Mouse (Mus musculus) Patski (cell line): ENCODE measurements at regions not wholly inside any gene's neighbourhood (a gene's known extent, or its start where the extent isn't known, plus 50 kb on each side); places are given as distances from the start of the nearest gene placed in this dataset.

ENCODE experiments used
- ATAC-seq: fragments of 100-300 bp; one replicate; pipeline ENCODE4 v1.8.0; 2021
- CTCF ChIA-PET: fragments of 350-600 bp; sonication (Branson Sonifier 250); formaldehyde crosslinking; loops from one replicate; lab custom pipeline; 2022; ENCODE audit warnings: inconsistent platforms; lab: Charles Lee
- POLR2A ChIA-PET: fragments of 350-600 bp; sonication (Branson Sonifier 250); formaldehyde crosslinking; loops from one replicate; lab custom pipeline; 2022; ENCODE audit warnings: antibody characterized with exemption, inconsistent platforms; lab: Charles Lee
- DNase-seq: peaks from one replicate; pipeline ENCODE4 v3.0.0-alpha.2; 2011; ENCODE audit warnings: low read depth, low spot score
- H3K27me3 ChIP-seq: fragments of 371-371 bp; one replicate; pipeline ENCODE4 v1.5.1; 2021
- CTCF ChIP-seq: fragments of 100-300 bp; IDR thresholded peaks from one replicate; pipeline ENCODE4 v1.5.1; 2021
- in situ Hi-C: fragments of 300-500 bp; cut with MboI; formaldehyde crosslinking; loops from 3 replicates; pipeline ENCODE4 v1.11.1; 2018; ENCODE audit warnings: low pct_unique_long_range_greater_than_20kb, mixed read lengths

GRCm38 (mm10) chr3:155459701-155460481 is 366.7 kb downstream of the Lrriq3 start:
- H3K27me3 ChIP-seq, result no peaks in the 10 kb centered on the region
- CTCF ChIA-PET, result interaction anchor here (1.5 kb wide), 1 partner anchor 11 kb away, joined by 3 read pairs; no protein-coding TSS in a partner anchor
- DNase-seq (no peak), ATAC-seq (no peak)
- TF ChIP-seq CTCF, result no peak
- in situ Hi-C loops, result no loop called here
- POLR2A ChIA-PET, result no interaction called here

- TF ChIP-seq CTCF, result no peak
- no peak for DNase-seq
- in situ Hi-C loops, result no loop called here
- ATAC-seq, result no peak
- ChIA-PET POLR2A (no interaction called here), CTCF (no interaction called here)
- H3K27me3 ChIP-seq, result no peaks in the 10 kb centered on the region
Observed at GRCm38 (mm10) chr3:155462095-155462494, 368.9 kb downstream of the Lrriq3 start.

GRCm38 (mm10) chr3:155470742-155471141 is 377.5 kb downstream of the Lrriq3 start:
- ChIA-PET POLR2A (no interaction called here), CTCF (interaction anchor here (1.2 kb wide), 1 partner anchor 11 kb away, joined by 3 read pairs; no protein-coding TSS in a partner anchor)
- TF ChIP-seq CTCF, result no peak
- in situ Hi-C loops, result no loop called here
- no peaks in the 10 kb centered on the region for H3K27me3 ChIP-seq
- ATAC-seq, result no peak
- DNase-seq, result no peak

- in situ Hi-C loops, result no loop called here
- no peaks in the 10 kb centered on the region for H3K27me3 ChIP-seq
- DNase-seq (no peak), ATAC-seq (no peak)
- ChIA-PET CTCF (no interaction called here), POLR2A (no interaction called here)
- TF ChIP-seq CTCF, result no peak
Observed at GRCm38 (mm10) chr3:155485487-155485886, 392.3 kb downstream of the Lrriq3 start.

GRCm38 (mm10) chr3:155487877-155488537 is 394.8 kb downstream of the Lrriq3 start:
- DNase-seq, result no peak
- no peak for TF ChIP-seq CTCF
- ChIA-PET POLR2A (no interaction called here), CTCF (no interaction called here)
- in situ Hi-C loops, result no loop called here
- H3K27me3 ChIP-seq, result no peaks in the 10 kb centered on the region
- no peak for ATAC-seq

- DNase-seq (no peak), ATAC-seq (no peak)
- in situ Hi-C loops, result no loop called here
- ChIA-PET POLR2A (no interaction called here), CTCF (interaction anchor here (1.4 kb wide), 1 partner anchor 25 kb away, joined by 4 read pairs; no protein-coding TSS in a partner anchor)
- no peaks in the 10 kb centered on the region for H3K27me3 ChIP-seq
- TF ChIP-seq CTCF, result no peak
Observed at GRCm38 (mm10) chr3:155490670-155491069, 397.4 kb downstream of the Lrriq3 start.

- DNase-seq (no peak), ATAC-seq (no peak)
- ChIA-PET POLR2A (no interaction called here), CTCF (no interaction called here)
- no peak for TF ChIP-seq CTCF
- in situ Hi-C loops, result no loop called here
- no peaks in the 10 kb centered on the region for H3K27me3 ChIP-seq
Observed at GRCm38 (mm10) chr3:155510161-155510857, 417.1 kb downstream of the Lrriq3 start.

GRCm38 (mm10) chr3:155513885-155514284 is 420.7 kb downstream of the Lrriq3 start:
- ChIA-PET CTCF (no interaction called here), POLR2A (no interaction called here)
- no peak for TF ChIP-seq CTCF
- ATAC-seq (no peak), DNase-seq (no peak)
- no peaks in the 10 kb centered on the region for H3K27me3 ChIP-seq
- in situ Hi-C loops, result no loop called here

GRCm38 (mm10) chr3:155529312-155529711 is 436.1 kb downstream of the Lrriq3 start:
- DNase-seq (no peak), ATAC-seq (no peak)
- TF ChIP-seq CTCF, result no peak
- POLR2A ChIA-PET, result interaction anchor here (0.5 kb wide), 1 partner anchor 1223 kb away, joined by 3 read pairs; no protein-coding TSS in a partner anchor
- in situ Hi-C loops, result no loop called here
- H3K27me3 ChIP-seq, result no peaks in the 10 kb centered on the region
- CTCF ChIA-PET, result interaction anchor here (1.0 to 1.3 kb wide), 2 partner anchors 22 to 28 kb away, joined by 3 read pairs; no protein-coding TSS in a partner anchor

GRCm38 (mm10) chr3:155530811-155531210 is 437.6 kb downstream of the Lrriq3 start:
- POLR2A ChIA-PET, result no interaction called here
- in situ Hi-C loops, result no loop called here
- no peaks in the 10 kb centered on the region for H3K27me3 ChIP-seq
- ATAC-seq (no peak), DNase-seq (no peak)
- peak; percentile 10 for TF ChIP-seq CTCF
- CTCF ChIA-PET, result interaction anchor here (0.6 kb wide), 1 partner anchor 77 kb away, joined by 3 read pairs; no protein-coding TSS in a partner anchor
